Mouse (Mus musculus): ENCODE measurements at regions not wholly inside any gene's neighbourhood (a gene's known extent, or its start where the extent isn't known, plus 50 kb on each side); places are given as distances from the start of the nearest gene placed in this dataset.
"Not testable (repeated sequence)": the region's sequence is repeated elsewhere in the genome, so short reads cannot be mapped to it uniquely, and the experiment has no call there.

DNA sequence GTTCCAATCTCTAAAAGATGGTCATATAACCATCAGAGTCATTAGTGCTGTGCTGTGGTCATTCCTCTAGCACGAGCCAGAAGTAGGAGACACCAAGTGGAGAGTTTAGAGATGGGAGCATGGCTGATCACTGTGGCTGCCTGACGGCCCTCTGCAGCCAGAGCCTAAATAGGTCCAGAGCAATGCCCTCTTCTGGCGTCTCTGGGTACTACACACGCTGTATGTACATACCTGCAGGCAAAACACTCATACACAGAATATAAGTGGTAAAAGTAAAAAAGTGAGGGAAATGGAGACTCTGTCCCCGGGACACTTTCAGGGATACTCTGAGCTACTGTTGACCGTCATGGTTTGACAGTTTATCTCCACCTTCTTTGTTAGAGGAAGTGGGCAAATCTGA lies 91.4 kb downstream of the Gm21738 start:
- H3K27ac ChIP-seq, result no peak overlapping the region
- no peak overlapping the region for H3K4me3 ChIP-seq
- no peak for DNase-seq (ENCODE audit: extremely low spot score in 1 of 2, low spot score in 2 of 2)
- TF ChIP-seq CTCF (IDR thresholded peaks at IDR 0.05), result no peak
- intact Hi-C loops (cut with DNase I), result loop anchor here (2.0 kb wide), 1 partner anchor 15 kb away; no protein-coding TSS in a partner anchor

DNA sequence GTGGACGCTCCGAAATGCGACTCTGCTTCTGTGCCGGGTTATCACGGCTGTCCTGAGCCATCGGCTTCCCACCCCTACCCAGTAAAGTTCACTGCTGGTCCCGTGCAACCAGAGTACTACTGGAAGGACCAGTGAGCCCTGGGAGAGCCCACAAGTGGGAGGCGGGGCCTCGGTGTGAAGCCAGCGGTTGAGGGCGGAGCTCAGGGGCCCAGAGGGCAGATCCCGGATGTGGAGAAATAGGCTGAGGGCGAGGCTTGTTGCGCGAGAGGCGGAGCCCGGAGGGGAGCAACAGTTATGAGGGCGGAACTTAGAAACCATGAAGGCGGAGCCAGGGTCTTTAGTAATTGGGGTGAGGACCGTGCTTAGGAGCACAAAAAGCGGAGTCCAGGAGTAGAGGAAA lies 107.1 kb downstream of the Gm21738 start:
- intact Hi-C loops (cut with DNase I), result no loop called here
- no peak for TF ChIP-seq CTCF (IDR thresholded peaks at IDR 0.05)
- Histone ChIP-seq H3K4me3 (no peak overlapping the region), H3K27ac (no peak overlapping the region)
- DNase-seq (ENCODE audit: extremely low spot score in 1 of 2, low spot score in 2 of 2), result no peak

- intact Hi-C loops (cut with DNase I); H3K27ac ChIP-seq; H3K4me3 ChIP-seq; DNase-seq (ENCODE audit: extremely low spot score in 1 of 2, low spot score in 2 of 2): not testable (repeated sequence)
Observed at GRCm38 (mm10) chr14:19302859-19303258, 115.9 kb downstream of the Gm21738 start.

GRCm38 (mm10) chr14:19279096-19279495 lies 139.6 kb downstream of the Gm21738 start:
- intact Hi-C loops (cut with DNase I), result no loop called here

GRCm38 (mm10) chr14:19277777-19278385 lies 140.8 kb downstream of the Gm21738 start:
- Histone ChIP-seq H3K4me3 (no peak overlapping the region), H3K27ac (no peak overlapping the region)
- peak; percentile 39 to 65 for DNase-seq (ENCODE audit: extremely low spot score in 1 of 2, low spot score in 2 of 2)
- intact Hi-C loops (cut with DNase I), result no loop called here
- no peak for TF ChIP-seq CTCF (IDR thresholded peaks at IDR 0.05)

More at GRCm38 (mm10) chr14:19279096-19279495, 139.6 kb downstream of the Gm21738 start:
- DNase-seq (ENCODE audit: extremely low spot score in 1 of 2, low spot score in 2 of 2), result no peak
- H3K27ac ChIP-seq, result no peak overlapping the region
- no peak for TF ChIP-seq CTCF (IDR thresholded peaks at IDR 0.05)
- H3K4me3 ChIP-seq, result no peak overlapping the region

Data from left cerebral cortex, adult 2 months (tissue).